9 mouse cellular contexts compared by ENCODE assay signal in genomic region chr6:94685611-94686010, GRCm38 (mm10). TPM values are rescaled to one million over a fixed set of nuclear protein-coding genes. Genes with fewer than 3 reads are reported as not detected.
DNase-seq lines count a peak whose midpoint lies in the region; ATAC-seq lines count a peak whose summit lies in the region.
"Had no signal": no experiment of that assay in that cellular context is flagged by ENCODE, and none has a peak within 500 bp of the region (broad histone marks: within the 10 kb centered on the region; RNA-seq: fewer than 3 reads in every experiment).

No protein-coding gene starts in this region.

- no peaks in the 10 kb centered on the region for H3K9me3 ChIP-seq in forebrain, embryonic 12.5 days
- H3K9me3 ChIP-seq in forebrain, embryonic 11.5 days (ENCODE audit: control insufficient read depth, low read length) = no peaks in the 10 kb centered on the region
- no peaks in the 10 kb centered on the region for H3K9me3 ChIP-seq in liver, embryonic 16.5 days (replicated peaks; ENCODE audit: control insufficient read depth, low read length)

- H3K4me3 ChIP-seq in forebrain, embryonic 12.5 days (replicated peaks) = no peak overlapping the region
- no peak overlapping the region for H3K4me3 ChIP-seq in forebrain, embryonic 11.5 days (ENCODE audit: low read depth, low read length)
- no peak overlapping the region for H3K4me3 ChIP-seq in liver, embryonic 16.5 days (ENCODE audit: low read depth, low read length)

- no peaks in the 10 kb centered on the region for H3K27me3 ChIP-seq in forebrain, embryonic 12.5 days
- no peaks in the 10 kb centered on the region for H3K27me3 ChIP-seq in forebrain, embryonic 11.5 days (ENCODE audit: control insufficient read depth, insufficient read depth, low read length)
- H3K27me3 ChIP-seq in liver, embryonic 16.5 days (ENCODE audit: control insufficient read depth, insufficient read depth, low read depth, low read length) = no peaks in the 10 kb centered on the region; the same call in 1 of the 2 replicates

- no peak overlapping the region for H3K9ac ChIP-seq in forebrain, embryonic 12.5 days
- H3K9ac ChIP-seq in forebrain, embryonic 11.5 days (ENCODE audit: low read length) = no peak overlapping the region
- H3K9ac ChIP-seq in liver, embryonic 16.5 days (ENCODE audit: low read depth, low read length) = no peak overlapping the region

- peaks cover 83% of the 10 kb centered on the region for H3K4me1 ChIP-seq in forebrain, embryonic 12.5 days
- H3K4me1 ChIP-seq in forebrain, embryonic 11.5 days (replicated peaks; ENCODE audit: control insufficient read depth, insufficient read depth, low read length) = peaks cover 27% of the 10 kb centered on the region
- peaks cover 52% of the 10 kb centered on the region for H3K4me1 ChIP-seq in liver, embryonic 16.5 days (ENCODE audit: control insufficient read depth, low read depth, low read length)

- no peaks in the 10 kb centered on the region for H3K36me3 ChIP-seq in forebrain, embryonic 12.5 days (replicated peaks)
- no peaks in the 10 kb centered on the region for H3K36me3 ChIP-seq in forebrain, embryonic 11.5 days (ENCODE audit: control insufficient read depth, insufficient read depth, low read length)
- no peaks in the 10 kb centered on the region for H3K36me3 ChIP-seq in liver, embryonic 16.5 days (ENCODE audit: control insufficient read depth, insufficient read depth)

- DNase-seq in forebrain, embryonic 11.5 days (ENCODE audit: low spot score) = no peak
- DNase-seq in layer of hippocampus, adult 18-20 months (ENCODE audit: low spot score in 2 of 2) = peak; percentile 15 to 78
- DNase-seq in layer of hippocampus, postnatal 14 days (ENCODE audit: low spot score in 2 of 2) = no peak
- DNase-seq in cerebellum, adult 9-10 months = peak; percentile 90
- DNase-seq in embryo, embryonic 10.5 days (ENCODE audit: low spot score) = no peak
- no peak for DNase-seq in embryo, embryonic 9.5 days (ENCODE audit: extremely low spot score)
- DNase-seq: kidney, adult 2 months had no signal

- 77% methylated on average over 6 of the region's 6 CpGs for WGBS in forebrain, embryonic 12.5 days
- WGBS in forebrain, embryonic 11.5 days = 75% methylated on average over 6 of the region's 6 CpGs
- 63% methylated on average over 6 of the region's 6 CpGs for WGBS in liver, embryonic 16.5 days (ENCODE audit: insufficient replicate concordance)

- H3K27ac ChIP-seq in forebrain, embryonic 12.5 days = no peak overlapping the region
- H3K27ac ChIP-seq in forebrain, embryonic 11.5 days (ENCODE audit: low read depth, low read length) = no peak overlapping the region
- peak overlapping the region; percentile 54 for H3K27ac ChIP-seq in liver, embryonic 16.5 days (ENCODE audit: low read length)

- no peak overlapping the region for H3K4me2 ChIP-seq in forebrain, embryonic 12.5 days
- H3K4me2 ChIP-seq in forebrain, embryonic 11.5 days (ENCODE audit: low read depth, low read length, severe bottlenecking) = no peak overlapping the region
- H3K4me2 ChIP-seq in liver, embryonic 16.5 days (ENCODE audit: low read depth, low read length) = no peak overlapping the region

- ATAC-seq in forebrain, embryonic 12.5 days (ENCODE audit: low FRiP score) = peak; percentile 37; the same call in 1 of the 2 replicates
- no peak for ATAC-seq in forebrain, embryonic 11.5 days (replicated peaks; ENCODE audit: low FRiP score)
- ATAC-seq in liver, embryonic 16.5 days (ENCODE audit: low read depth) = no peak

RNA-seq across cellular contexts. Expression of gene Lrig1, which starts 14.3 kb away (rescaled TPM):
- polyA plus RNA-seq in forebrain, embryonic 12.5 days (2016; fragmentation: Nextera tagmentation; extraction: Ambion mirVana) = 16.6 and 17.7 TPM in 2 replicates
- polyA plus RNA-seq in forebrain, embryonic 11.5 days (2014; fragmentation: Nextera tagmentation; extraction: Ambion mirVana) = 21.7 and 25.2 TPM in 2 replicates
- 10 to 100 TPM; 24.5 to 25.3 TPM for total RNA-seq in layer of hippocampus, adult 18-20 months (2021)
- 10 to 100 TPM; 33.2 to 34.9 TPM for total RNA-seq in layer of hippocampus, postnatal 14 days (2021)
- 2.7 and 4.5 TPM in 2 replicates for polyA plus RNA-seq in liver, embryonic 16.5 days (2015; fragmentation: Nextera tagmentation; extraction: Ambion mirVana)

Comparison
In these comparisons a context has a peak if more than half of its experiments do, and no peak if none do; other contexts are left out.
1. DNase-seq: peak in layer of hippocampus, adult 18-20 months (2 of 2) and cerebellum, adult 9-10 months (single experiment); none in forebrain, embryonic 11.5 days (single experiment), layer of hippocampus, postnatal 14 days (0 of 2), embryo, embryonic 10.5 days (single experiment) and embryo, embryonic 9.5 days (single experiment).